Mouse (Mus musculus): ENCODE measurements around the gene Prkag1. TPM values are rescaled to one million over a fixed set of nuclear protein-coding genes. Genes with fewer than 3 reads are reported as not detected.
A peak's percentile ranks its signal among the peaks of the same experiment; 100 is the strongest.

Prkag1 gene
- 65.2 and 99.5 TPM in 2 replicates for polyA plus RNA-seq (2012; ENCODE audit: insufficient read depth, insufficient read length, missing spikeins)

- Histone ChIP-seq H3K27ac (replicated peaks; ENCODE audit: low read depth, low read length) (peak within 1 kb of the TSS; percentile 96), H3K4me1 (ENCODE audit: control insufficient read depth, insufficient read depth, insufficient read length, low read length) (no peaks in the 10 kb centered on the region), H3K4me3 (ENCODE audit: insufficient read depth, low read depth, low read length) (peak within 1 kb of the TSS; percentile 77)
These were observed at the start of gene Prkag1 for GRCm38 (mm10) chr15:98830736-98831683. Prkag1 (minus strand) TSS chr15:98831521.

- H3K4me3 ChIP-seq (ENCODE audit: insufficient read depth, low read depth, low read length): no peak overlapping the region
- H3K27ac ChIP-seq (replicated peaks; ENCODE audit: low read depth, low read length): no peak overlapping the region
- H3K4me1 ChIP-seq (ENCODE audit: control insufficient read depth, insufficient read depth, insufficient read length, low read length): no peaks in the 10 kb centered on the region
These were observed 46.0 kb upstream of the Prkag1 start for GRCm38 (mm10) chr15:98877331-98877730.

DNA sequence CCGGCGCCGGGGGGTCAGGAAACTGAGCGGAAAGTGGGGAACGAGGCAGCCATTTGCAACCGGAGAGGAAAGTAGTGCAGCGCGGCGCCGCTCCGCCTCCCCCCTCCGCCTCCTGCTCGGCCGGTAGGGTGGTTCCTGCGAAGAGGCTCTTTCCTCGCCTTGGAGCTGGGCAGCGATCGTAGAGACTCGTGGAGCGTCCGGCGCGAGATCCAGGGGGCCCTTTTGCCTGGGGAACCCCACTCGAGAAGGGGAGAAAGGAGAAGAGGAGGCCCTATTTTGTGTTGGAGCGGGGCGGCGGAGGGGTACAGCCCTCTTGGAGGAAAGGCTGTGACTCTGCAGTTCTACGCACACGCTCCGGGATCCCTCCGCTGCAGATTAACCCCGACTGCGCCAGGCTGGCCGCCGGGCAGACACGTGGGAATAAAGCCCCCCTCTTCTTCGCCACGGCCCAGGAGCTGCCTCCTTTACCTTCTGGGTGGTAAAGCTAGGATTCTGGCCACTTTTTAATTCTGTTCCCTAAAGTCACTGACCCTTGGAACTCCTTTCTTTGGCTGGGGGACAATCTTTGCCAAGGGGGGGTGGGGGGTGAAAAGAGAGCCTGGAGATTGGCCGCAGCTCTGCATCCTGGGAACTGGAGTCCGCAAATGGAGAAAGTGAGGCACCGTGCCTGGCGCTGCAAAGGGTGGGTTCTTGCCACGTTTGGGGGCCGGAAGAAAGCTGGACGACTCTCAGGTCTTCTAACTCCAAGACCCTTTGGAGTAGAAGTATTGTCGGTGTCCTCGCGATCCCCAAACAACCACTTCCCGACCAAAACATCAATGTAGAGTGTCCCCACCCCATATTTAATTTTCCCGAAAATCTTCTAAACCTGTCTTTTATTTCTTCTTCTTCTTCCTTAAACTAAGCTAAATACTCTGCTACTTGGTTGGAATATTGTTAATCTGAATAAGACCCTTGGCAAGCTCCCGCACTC, 40.9 kb upstream of the Prkag1 start:
- H3K4me3 ChIP-seq (ENCODE audit: insufficient read depth, low read depth, low read length): peak overlapping the region; percentile 91
- peak overlapping the region; percentile 98 for H3K27ac ChIP-seq (replicated peaks; ENCODE audit: low read depth, low read length)
- H3K4me1 ChIP-seq (ENCODE audit: control insufficient read depth, insufficient read depth, insufficient read length, low read length): peaks cover 16% of the 10 kb centered on the region

DNA sequence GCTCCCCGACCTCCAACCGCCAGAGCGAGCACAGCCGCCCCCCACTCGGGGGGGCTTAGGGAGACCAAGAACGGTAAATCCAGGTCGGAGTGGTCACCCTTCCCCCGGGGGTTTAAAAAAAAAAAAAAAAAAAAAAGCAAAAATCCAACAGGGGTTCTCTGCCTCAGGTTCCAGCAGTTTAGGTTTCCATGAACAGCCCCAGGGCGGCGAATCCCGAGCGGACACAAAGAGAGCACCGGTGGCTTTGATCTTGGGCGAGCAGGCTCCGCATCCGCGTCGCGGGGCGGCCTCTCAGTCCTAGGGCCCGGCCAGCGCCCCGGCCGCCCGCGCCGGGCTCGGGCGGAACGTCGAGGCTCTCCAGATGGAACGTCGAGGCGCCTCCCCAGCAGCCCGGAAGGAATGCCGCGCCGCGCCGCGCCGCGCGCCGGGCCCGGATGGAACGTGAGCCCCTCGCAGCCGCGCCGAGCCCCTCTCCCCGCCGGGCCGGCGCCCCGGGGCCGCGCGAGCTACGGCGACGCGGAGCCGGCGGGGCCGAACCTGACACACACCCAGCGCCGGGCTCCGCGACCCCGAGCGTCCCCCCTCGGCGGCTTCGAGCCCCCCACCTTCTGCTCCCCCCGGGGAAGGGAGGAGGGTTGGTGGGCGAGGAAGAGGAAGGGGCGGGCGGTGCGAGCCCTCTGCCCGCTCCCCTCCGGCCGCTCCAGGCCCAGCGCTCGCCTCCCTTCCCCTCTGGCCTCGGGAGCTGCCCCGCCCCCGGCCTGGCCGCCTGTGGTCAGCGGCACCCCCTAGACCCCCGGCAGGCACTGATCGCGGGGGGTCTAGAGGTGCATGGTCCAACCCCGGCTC, 40.0 kb upstream of the Prkag1 start, which contains the start of gene Kmt2d:
Kmt2d (minus strand) TSS at position 135 of the 846 bp plus-strand sequence.
- peak within 1 kb of the TSS; percentile 91 for H3K4me3 ChIP-seq (ENCODE audit: insufficient read depth, low read depth, low read length)
- H3K27ac ChIP-seq (replicated peaks; ENCODE audit: low read depth, low read length): peak within 1 kb of the TSS; percentile 98
- peaks cover 19% of the 10 kb centered on the region for H3K4me1 ChIP-seq (ENCODE audit: control insufficient read depth, insufficient read depth, insufficient read length, low read length)

DNA sequence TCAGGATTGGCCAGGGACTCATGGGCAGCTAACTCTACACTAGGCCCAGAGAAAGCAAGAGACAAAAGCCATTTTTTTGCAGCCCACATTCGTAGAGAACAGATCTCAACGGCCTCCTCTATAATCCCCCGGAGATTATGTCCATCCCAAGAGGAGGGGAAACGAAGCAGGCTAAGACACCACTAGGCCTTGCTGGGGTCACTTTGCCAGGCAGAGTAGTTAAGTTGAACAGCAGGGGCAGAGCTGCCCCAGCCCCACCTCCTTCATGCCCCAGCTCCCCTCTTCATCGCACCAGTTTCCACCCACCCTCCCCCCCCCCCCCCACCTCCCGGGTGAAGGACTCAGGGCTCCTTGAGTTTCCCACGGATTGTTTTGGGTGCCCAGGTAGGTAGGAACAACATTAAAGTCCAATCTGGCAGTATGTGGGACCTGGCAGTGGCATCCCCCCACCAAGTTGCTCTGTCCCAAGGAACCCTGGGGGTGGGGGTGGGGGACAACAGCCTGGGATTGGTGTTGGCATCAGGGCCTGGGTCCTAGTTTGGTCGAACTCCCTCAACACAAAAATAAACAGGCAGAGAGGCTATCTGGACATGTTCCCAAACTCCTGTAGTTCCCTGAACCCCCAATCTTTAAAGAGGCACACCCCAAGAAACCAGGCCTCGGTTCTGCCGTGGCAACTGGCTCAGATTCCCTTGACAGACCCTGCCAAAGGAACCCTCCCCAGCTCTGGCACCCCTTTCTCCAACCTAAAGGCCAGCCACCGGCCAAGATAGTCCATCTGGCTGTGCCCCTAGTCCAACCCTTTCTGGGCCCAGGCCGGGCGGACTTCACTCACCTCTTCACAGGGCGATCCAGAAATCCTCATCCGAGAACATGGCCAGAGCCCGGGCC, 39.1 kb upstream of the Prkag1 start:
- H3K27ac ChIP-seq (replicated peaks; ENCODE audit: low read depth, low read length): peak overlapping the region; percentile 98
- peaks cover 19% of the 10 kb centered on the region for H3K4me1 ChIP-seq (ENCODE audit: control insufficient read depth, insufficient read depth, insufficient read length, low read length)
- H3K4me3 ChIP-seq (ENCODE audit: insufficient read depth, low read depth, low read length): peak overlapping the region; percentile 91

DNA sequence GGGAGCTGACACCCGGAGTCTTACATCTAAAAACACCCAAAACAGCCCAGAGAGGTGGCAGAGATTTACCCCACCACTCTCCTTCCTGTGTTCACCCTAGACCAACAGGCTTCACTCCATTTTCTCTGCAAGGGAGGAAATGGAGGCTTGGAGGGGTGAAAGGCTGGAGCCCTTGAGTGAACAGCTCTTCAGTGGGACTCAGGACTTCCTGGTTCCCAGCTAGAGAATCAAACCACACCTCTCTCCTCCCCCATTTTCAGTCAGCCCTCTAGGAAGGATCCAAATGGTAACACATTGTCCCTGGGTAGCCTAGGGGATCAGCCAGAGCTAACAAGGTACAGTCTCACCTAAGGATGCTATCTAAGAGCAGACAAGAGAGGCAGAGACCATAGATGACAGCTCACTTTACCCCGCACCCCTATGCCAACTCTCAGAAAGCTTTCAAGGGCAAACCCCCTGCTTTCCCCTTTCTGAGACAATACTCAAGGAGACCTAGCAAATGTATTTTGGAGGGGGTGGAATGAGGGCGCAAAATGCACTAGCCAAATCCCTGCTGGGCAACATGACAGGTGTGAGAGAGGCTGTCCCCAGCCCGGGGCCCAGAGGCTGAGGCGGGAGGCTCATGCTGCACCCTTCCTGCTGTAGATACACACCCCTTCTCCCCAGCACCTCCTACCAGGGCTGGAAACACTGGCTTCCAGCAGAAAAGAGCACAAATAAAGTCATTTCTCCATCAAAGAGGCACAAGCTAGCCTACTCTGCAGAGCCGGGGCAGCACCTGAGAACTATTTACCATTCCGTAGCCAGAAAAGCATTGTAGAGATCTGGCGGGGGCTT, 38.2 kb upstream of the Prkag1 start:
- peak overlapping the region; percentile 91 for H3K4me3 ChIP-seq (ENCODE audit: insufficient read depth, low read depth, low read length)
- H3K4me1 ChIP-seq (ENCODE audit: control insufficient read depth, insufficient read depth, insufficient read length, low read length): peaks cover 19% of the 10 kb centered on the region
- peak overlapping the region; percentile 39 for H3K27ac ChIP-seq (replicated peaks; ENCODE audit: low read depth, low read length)

- H3K4me3 ChIP-seq (ENCODE audit: insufficient read depth, low read depth, low read length): peak overlapping the region; percentile 91
- H3K27ac ChIP-seq (replicated peaks; ENCODE audit: low read depth, low read length): no peak overlapping the region
- peaks cover 19% of the 10 kb centered on the region for H3K4me1 ChIP-seq (ENCODE audit: control insufficient read depth, insufficient read depth, insufficient read length, low read length)
These were observed 37.2 kb upstream of the Prkag1 start for GRCm38 (mm10) chr15:98868346-98869063.

GRCm38 (mm10) chr15:98867321-98867720, 36.0 kb upstream of the Prkag1 start:
- H3K27ac ChIP-seq (replicated peaks; ENCODE audit: low read depth, low read length): no peak overlapping the region
- H3K4me3 ChIP-seq (ENCODE audit: insufficient read depth, low read depth, low read length): peak overlapping the region; percentile 11; the same call in 1 of the 2 replicates
- H3K4me1 ChIP-seq (ENCODE audit: control insufficient read depth, insufficient read depth, insufficient read length, low read length): peaks cover 19% of the 10 kb centered on the region

DNA sequence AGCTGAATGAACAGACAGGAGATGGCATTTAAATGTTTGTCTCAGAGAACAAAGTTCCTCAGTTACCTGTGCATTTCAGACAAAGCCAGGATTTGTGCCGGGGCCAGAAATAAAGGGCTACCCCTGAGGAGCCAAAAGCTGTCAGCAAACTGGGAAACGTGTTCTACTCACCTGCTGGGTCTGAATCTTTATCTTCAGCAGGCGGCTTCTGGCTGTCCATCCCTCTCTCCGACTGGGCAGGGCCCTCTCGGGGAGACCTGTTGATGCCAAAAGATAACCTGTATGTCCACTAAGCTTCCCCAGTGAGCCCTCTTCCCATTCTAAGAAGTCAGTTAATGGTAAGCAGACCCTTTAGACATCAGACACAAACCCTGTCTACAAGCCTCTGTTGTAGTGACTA, 35.2 kb upstream of the Prkag1 start:
- peaks cover 19% of the 10 kb centered on the region for H3K4me1 ChIP-seq (ENCODE audit: control insufficient read depth, insufficient read depth, insufficient read length, low read length)
- H3K27ac ChIP-seq (replicated peaks; ENCODE audit: low read depth, low read length): no peak overlapping the region
- no peak overlapping the region for H3K4me3 ChIP-seq (ENCODE audit: insufficient read depth, low read depth, low read length)

GRCm38 (mm10) chr15:98865771-98866170, 34.5 kb upstream of the Prkag1 start:
- Histone ChIP-seq H3K4me3 (ENCODE audit: insufficient read depth, low read depth, low read length) (no peak overlapping the region), H3K4me1 (ENCODE audit: control insufficient read depth, insufficient read depth, insufficient read length, low read length) (peaks cover 19% of the 10 kb centered on the region), H3K27ac (replicated peaks; ENCODE audit: low read depth, low read length) (no peak overlapping the region)

GRCm38 (mm10) chr15:98864951-98865350, 33.6 kb upstream of the Prkag1 start:
- no peak overlapping the region for H3K27ac ChIP-seq (replicated peaks; ENCODE audit: low read depth, low read length)
- H3K4me3 ChIP-seq (ENCODE audit: insufficient read depth, low read depth, low read length): no peak overlapping the region
- peaks cover 19% of the 10 kb centered on the region for H3K4me1 ChIP-seq (ENCODE audit: control insufficient read depth, insufficient read depth, insufficient read length, low read length)

DNA sequence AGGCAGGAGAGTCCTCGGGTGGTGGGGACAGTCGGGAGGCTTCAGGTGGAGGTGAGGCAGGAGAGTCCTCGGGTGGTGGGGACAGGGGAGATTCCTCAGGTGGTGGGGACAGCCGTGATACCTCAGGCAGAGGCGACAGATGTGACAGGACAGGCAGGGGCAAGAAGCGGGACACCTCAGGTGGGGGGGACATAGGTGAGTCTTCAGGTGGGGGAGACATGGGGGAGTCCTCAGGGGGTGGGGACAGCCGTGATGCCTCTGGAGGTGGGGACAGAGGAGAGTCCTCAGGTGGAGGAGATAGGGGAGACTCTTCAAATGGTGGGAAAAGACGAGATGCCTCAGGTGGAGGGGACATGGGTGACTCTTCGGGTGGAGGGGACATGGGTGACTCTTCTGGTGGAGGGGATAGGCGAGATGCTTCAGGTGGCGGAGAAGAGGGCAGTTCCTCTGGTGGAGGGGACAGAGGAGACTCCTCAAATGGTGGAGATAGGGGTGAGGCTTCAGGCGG, 32.2 kb upstream of the Prkag1 start:
- H3K4me3 ChIP-seq (ENCODE audit: insufficient read depth, low read depth, low read length): no peak overlapping the region
- H3K4me1 ChIP-seq (ENCODE audit: control insufficient read depth, insufficient read depth, insufficient read length, low read length): peaks cover 9% of the 10 kb centered on the region
- H3K27ac ChIP-seq (replicated peaks; ENCODE audit: low read depth, low read length): no peak overlapping the region
